Mouse (Mus musculus) layer of hippocampus, postnatal 14 days (tissue): ENCODE measurements around the gene Eya2. TPM values are rescaled to one million over a fixed set of nuclear protein-coding genes. Genes with fewer than 3 reads are reported as not detected.

Experiments used
- DNase-seq, 2 experiments: peaks; one replicate each; pipeline ENCODE4 v3.0.0; 2021 to 2022; ENCODE audit warnings: low spot score in 2 of 2, mixed read lengths in 1 of 2
- total RNA-seq, 2 experiments: library from RNA; stranded (reverse); gene quantifications; 2 replicates each; pipeline ENCODE4 v1.2.3; 2021

The Eya2 gene
- total RNA-seq, 2 experiments from 2014 or later, result 3.4 to 5.6 TPM

DNA sequence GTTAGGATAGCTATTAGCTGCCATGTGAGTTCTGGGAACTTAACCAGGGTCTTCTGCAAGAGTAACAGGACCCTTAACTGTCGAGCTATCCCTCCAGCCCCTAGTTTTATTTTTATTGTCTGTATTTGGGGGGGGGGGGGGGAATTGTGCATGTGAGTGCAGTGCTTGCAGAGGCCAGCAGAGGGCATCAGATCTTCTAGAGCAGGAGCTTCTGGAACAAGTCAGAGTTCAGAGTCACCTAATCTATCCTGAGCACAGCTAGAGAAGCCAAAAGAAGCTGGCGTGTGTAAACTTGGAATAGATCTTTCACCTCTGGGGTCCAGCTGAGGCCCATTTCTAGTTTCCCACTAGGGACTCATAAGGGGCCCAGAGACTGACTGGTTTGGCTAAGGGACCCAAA lies 1.1 kb upstream of the Eya2 start:
- DNase-seq, result no peak

DNA sequence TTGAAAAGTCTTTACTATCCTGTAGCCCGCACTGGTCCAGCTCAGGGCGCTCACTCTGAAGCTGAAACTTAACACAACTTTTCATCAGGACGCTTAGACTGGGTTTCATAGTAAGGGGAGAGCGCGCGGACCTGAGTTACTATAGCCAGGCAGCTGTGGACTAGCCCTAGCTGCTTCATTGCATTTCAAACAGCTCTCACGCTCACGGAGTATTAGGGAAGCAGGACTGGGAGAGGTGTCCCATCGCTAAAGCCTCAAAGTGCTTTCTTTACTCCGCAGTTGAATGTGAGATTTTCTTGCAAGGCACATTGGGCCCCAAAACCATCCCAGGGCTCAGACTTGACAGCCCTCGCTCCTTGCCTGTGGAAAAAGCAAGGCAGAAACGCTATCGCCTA lies 841 bp downstream of the Eya2 start:
- no peak for DNase-seq

DNA sequence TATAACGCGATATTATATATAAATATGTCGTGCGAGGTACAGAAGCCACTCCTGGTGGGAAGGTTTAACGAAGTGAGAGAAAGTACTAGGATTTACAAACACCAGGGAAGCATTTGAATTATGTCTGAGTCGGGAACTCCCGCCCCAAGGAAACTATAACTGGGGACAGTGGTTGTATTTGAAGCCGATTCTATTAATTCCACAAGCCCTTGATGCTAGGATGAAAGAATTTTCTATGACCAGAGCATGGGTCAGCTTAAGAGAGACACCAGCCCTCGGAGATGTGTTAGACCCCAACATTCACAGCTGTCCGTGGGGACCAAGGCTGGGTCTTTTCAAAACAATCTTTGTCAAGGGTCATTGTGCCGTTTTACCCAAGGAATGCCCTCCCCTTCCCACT lies 1.3 kb downstream of the Eya2 start:
- DNase-seq, result no peak

DNA sequence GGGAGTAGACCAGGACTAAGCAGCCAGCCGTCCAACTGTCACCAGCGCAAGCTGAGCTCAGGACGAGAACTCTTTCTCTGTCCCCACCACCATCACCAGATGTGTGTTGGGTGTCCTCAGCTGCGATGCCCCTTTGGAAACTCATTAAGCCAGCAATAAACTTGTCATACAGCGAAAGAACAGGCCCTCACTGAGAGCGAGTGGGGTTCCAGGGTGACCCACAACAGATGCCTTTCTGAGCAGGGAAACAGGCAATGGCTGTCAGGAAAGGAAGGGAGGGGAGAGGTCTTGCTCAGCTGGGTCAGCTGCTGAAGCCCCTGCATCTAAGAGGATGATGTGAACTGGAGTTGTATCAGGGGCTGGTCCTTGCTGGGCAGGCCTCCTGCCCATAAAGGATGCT lies 2.7 kb downstream of the Eya2 start:
- DNase-seq, result no peak

DNA sequence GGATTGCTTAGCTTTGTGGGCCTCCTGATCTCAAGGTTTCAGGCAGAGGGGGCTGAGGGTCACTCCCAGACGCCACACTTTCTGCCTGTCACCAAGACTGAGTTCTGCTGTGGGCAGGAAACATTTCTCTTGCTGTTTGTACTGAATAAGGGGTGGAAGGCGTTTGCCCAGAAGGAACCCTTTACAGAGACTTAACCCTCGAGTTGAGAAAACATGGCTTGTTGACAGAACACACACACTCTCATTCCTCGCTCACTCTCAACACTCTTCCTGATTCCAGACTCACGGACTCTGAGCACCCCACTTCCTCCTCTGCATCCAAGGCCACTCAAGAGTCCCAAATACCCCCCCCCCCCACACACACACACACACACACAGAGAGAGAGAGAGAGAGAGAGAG lies 3.3 kb downstream of the Eya2 start:
- no peak for DNase-seq

DNA sequence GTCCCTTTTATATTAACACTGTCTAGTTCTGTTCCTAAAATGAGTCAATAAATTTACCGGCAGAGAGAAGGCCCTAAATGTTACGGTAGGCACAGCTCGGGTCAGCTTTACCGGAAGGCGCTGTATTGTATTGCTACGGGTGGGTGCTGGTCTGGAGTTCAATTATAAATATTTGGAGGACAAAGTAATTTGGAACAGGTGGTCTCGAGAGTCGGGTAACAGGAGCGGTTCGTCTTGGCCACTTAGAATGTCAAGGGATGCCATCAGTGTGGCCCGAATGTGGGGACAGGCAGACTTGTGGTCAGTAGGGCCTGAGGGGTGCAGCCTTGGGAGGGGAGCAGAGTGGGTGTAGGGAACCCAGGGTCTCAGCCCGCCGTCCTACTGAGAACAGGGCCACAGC lies 4.7 kb downstream of the Eya2 start:
- no peak for DNase-seq

DNA sequence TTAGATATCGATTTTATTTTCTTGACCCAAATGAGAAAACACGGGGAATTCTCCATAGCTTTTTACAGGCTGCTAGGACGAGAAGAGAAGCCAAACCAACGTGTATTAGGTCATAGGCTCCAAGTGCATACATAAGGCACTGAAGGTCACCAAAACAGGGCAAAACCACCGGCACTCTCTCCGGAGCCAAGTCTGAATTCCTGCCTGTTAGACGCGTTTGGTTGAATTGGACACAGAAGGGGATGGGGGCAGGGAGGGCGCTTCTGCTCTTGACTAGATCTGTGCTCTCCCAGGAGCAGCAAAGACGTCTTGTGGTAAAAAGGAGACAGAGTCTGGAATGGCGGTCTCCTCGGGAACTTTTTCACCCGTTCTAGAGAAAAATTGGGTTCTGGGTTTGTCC lies 6.1 kb downstream of the Eya2 start:
- no peak for DNase-seq

DNA sequence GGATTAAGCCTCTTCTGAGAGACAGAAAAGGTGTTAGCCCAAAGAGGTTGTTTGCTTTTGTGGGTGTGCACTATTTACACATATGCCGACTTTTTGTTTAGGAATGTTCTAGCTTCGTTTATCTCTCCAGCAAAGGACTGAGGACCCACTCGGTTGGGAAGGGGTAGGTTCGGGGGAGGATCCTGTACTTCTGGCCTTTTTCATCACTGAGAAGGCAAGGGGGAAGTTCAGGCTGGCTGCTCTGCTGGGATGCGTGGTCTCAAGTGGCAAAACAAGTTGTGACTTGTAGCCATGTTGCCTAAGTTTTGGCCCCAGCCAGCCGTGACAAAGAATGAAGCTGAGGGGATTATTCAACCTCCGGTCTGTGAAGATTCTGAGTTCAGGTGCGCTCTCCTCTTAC lies 6.8 kb downstream of the Eya2 start:
- DNase-seq, result no peak

DNA sequence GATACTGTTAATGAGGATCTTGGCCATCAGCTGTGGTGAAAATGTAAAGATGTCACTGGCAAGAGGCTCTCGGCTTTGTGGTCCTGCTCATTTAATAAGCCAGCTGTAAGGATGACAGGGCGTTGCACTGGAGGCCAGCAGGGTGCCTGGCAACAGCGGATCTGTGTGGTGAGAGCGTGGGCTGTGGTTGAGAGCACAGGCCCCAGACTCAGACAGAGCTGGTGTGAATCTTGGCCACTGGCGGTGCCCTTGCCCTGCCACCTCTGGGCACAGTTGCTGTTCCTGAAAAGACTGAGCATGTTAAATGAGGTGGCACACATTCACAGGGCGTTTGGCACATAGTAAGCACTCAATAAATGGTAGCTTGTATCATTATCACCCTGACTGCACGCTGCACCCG lies 8.9 kb downstream of the Eya2 start:
- DNase-seq, result no peak

DNA sequence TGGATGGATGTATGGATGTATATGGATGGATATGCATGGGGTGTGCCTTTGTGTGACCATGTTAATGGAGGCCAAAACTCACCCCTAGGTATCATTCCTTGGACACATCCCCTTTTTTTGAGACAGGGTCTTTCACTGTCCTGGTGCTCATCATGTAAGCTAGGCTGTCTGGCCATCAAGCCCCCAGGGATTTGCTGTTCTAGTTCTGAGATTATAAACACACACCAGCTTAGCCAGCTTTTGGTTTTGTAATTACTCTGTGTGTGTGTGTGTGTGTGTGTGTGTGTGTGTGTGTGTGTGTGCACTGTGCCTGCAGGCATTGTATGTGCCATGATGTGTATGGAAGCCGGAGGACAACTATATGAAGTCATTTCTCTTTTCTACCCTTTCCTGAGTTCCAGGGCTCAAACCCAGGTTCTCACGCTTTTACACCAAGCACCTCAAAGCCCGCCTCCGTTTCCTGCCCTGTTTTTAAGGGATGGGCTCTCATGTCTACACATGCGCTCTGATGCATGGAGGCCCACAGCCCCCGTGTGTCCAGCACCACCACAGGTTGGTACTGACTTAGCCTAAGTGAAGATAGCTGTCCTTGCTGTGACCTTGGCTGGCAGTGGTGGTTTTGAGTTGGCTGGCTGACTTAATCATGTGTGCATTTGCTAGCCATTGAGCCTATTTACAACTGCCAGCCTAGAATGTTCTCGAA lies 16.9 kb downstream of the Eya2 start:
- no peak for DNase-seq

DNA sequence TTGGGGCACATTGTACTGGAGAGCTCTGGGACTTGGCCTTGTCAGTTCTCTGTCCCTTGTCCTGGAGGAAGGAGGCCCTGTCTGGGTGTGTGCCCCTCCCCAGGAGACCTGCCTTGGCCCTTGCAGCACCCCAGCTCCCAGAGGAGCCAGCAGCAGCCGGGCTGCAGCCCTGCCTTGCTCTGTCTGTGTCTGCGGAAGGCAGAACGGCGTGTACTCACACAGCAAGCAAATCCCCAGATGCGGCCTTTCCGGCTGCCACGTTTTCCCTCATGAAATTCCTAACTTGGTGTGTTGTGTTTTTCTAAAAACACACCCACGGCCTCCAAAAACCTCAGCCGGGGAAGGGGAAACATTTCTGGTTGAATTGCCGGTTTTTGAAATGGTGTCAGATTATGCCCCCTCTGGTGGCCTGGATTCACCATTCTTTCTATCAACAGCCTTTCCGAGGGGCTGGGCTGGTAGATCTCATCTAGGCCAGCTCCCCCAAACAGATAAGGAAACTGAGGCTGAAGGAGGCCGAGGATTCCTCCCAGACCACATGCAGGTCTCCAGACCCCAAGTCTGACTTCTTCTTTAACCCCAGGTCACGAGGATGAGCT lies 19.0 kb downstream of the Eya2 start:
- peak; percentile 36 to 47 for DNase-seq

DNA sequence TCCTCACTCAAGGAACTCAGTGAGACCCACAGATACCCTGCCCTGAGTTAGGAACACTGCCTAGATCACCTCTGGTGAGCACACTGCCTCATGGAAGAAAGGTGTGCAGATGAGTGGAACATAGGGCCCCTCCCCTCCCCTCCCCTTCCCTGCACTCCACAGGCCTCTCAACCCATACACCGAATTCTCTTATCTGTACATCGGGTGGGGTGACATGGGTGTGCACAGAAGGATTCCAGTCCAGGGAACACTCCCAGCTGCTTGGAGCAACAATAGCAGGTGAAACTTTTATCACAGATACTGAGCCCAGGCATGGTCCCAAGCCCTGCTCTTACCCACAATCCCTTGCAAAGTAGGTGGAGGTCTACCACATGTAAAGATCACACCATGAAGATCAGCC lies 26.7 kb downstream of the Eya2 start:
- DNase-seq, result no peak

DNA sequence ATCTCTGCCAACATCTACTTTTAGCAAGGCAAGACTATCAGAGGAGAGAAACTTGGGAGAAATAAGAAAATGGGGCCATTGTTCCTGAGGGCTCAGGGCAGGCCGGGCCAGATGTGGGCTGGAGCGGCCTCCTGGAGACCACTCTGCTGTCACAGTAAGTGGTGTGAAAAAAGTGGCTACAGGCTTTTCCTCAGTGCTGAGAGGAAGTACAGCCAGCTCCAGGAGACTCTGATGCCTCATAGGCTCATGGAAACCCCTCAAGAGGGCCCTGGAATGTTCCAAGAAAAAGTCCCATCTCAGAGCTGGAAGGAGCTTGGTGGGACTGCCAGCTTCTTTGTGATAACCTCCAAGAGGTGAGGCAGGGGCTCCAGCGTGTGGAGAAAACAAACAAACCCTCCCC lies 27.8 kb downstream of the Eya2 start:
- no peak for DNase-seq

DNA sequence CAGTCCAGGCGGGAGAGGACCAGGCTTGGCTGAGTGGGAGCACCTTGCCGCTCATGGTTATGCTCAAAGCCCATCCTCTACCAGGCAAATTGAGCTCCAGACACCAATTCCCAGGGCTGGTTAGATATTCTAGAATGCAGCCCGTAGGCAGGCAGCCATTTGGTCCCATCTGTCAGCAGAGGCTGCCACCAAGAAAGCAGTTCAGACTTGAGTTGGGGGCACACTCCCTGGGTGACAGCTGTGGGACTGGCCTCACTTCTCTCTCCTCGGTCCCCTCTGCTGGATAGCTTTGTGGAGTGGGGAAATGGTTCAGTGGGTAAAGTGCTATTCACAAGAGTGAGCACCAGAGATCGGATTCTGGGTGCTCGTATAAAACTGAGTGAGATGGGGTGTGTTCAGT lies 32.0 kb downstream of the Eya2 start:
- peak in 1 of 2 experiments; percentile 12 for DNase-seq

DNA sequence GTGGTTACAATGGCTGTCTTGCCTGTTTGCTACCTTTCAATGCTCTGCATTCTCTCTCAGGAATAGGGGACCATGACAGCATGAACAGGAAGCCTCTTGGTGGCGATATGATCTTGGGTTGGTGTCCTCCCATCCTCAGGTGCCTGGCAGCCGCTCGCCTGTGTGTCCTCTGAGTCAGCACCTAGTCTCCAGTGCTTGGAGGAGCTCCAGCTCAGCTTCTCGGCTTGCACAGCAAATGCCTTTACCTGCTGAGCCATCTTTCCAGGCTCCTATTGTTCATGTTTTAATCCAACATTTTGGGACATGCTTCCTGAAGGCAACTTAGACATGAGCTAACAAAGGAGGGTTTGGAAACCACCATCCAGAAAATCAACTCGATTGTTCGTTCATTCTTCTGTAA lies 33.1 kb downstream of the Eya2 start:
- no peak for DNase-seq

DNA sequence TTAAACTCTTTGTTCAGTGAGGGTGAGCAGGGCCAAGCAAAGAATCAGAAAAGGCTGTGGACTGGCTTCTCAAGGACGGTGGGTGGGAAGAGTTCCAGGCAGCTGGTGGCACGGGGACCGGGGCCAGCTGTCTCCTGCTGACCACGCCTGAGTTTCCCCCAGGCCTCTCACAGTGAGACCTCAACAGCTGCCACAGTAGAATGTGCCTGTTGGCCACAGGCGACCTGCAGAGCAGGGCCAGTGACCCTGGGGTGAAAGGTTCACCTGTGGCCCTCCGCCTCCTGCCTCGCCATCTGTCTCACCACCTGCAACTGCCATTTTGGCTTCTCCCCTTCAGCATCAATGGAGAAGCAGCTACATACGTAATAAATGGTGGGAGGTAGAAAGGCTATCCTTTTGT lies 35.1 kb downstream of the Eya2 start:
- DNase-seq, result no peak

DNA sequence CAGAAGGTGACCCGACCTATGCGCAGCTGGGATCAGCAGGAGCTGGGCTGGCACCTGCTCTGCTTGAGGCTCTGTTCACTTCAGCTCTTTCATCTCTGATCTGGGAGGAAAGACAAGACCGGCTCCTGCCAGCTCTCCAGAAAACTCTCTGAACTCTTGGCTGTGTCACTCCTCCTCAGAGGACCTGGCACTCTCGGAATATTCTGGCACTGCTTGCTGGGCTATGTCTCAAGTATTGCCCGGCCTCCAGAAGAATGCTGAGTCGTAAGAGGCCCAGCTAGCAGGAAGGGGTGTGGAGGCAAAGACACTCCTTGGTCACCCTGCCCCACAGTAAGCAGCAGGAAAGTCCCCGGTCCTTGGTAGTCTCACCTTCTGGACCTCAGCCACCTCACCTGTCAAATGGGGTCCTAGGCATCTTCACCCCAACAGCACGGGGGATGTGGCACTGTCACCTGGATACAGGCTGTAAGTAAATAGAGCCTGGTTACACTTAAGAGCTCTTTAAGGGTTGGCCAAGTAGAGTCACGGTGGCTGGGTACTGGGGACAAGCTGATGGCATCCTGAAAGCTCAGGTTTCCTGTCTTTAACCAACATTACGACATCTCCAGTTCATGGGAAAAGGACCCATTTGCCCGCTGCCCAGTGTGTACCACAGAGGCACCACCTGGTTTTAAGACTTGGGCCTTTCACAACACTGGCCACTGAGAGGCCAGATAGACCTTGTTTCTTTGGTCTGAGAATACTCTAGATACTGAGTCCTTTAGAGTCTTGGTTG lies 38.4 kb downstream of the Eya2 start:
- peak in 1 of 2 experiments; percentile 20 for DNase-seq

DNA sequence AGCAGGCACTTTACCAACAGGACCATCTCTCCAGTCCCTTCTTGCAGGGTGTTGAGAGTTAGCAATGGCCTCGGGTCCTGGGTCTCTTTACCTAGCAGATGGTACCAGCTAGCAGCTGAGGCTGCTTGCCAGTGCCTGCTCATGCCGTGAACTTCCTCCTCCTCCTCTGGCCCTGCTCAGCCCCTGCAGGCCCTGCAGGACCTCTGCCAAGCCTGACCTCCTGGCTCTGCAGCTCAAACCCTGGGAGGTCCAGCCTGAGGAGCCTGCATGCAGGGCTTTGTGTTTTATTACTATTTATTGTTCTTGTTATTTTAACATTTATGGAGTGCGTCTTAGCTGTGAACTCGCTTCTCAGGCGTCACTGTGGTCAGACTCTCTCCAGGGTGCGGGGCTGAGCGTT lies 39.6 kb downstream of the Eya2 start:
- DNase-seq, result no peak

DNA sequence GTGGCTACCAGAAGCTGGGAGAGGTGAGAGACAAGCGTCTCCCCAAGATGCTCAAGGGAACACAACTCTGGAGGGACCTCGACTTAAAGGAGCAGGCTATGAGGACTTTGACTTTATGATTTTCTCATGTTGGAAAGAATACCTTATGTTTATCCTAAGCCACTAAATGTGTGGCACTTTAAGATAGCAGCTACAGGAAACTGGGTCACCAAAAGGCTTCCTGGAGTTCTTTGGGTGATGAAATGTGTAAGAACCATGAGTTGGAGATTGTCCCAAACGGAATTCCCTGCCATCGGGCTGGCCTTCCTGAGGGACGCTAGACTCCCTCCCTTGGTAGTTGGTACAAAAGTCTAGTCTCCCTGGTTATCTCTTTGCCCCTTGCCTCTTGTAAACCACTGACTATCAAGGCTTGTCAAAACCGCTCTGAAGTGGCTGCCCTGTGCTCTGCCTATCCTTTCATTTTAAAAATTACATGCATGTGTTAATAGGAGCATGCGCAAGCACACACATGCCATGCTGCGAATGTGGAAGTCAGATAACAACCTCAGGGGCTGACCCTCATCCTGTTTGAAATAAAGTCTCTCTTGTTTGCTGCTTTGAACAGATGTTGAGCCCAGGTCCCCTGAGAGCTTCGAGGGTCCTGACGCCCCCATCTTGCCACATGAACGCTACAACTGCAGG lies 44.4 kb downstream of the Eya2 start:
- DNase-seq, result no peak

DNA sequence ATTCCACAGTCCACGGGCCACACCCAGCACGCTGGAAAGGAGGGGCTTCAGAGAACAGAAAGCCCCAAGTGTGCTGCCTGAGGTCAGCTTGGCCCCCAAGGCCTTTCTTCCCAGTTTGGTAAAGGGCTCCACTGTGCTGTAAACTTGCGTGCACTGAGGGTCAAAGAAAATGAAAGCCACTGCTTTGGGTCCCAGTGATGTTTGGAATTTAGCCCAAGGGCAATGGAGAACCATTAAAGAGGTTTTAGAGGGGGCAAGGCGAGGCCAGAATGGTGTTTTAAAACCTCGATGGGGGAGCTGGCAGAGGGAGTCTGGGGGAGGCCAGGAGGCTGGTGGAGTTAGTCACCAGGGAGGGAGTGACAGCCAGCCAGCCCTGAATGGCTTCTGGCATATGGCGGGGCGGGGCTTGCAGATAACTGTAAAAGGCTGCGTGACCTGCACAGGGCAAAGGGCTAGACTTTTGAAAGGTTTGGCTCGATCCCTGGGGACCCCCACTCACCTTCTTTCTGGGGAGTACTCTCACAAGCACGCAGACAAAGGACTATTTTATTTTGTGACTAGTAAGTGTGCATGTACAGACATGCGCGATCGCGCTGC lies 47.2 kb downstream of the Eya2 start:
- DNase-seq, result no peak

DNA sequence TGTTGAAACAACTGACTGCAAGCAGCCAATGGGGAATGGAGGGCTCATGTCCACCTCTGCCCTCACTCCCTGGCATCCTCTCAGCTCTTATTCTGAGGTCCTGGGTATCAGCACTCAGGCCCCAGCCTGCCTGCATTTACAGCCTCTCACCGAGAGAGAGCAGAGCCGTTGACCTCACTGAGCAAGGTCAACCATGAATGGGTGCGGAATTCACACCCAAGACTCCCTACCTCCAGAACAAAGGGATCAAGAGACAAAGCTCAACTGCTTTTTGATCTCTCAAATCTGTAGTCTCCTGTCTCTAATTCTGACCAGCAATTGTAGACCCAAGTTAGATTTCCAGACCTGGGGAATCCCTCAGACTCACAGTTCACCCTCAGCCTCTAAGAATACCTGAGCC lies 48.8 kb downstream of the Eya2 start:
- no peak for DNase-seq

DNA sequence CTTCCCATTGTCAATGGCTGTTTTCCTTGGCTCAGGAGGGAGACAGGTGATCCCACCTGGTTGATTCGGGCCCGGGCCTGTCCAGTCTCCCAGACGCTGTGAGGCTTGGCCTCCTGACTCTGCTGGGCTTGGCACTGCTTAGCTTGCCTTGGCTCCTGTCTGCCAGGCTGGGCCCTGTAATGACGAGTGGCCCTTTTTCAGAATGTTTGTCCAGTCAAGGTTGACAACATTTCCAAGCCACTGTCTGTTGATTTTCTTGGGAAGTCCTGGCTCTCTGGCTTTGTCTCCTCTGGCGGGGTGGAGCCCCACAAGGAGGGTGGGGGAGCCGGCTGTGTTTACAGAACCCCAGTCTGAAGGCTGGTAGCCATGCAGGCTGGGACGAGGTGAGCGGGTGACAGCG lies 49.2 kb downstream of the Eya2 start:
- no peak for DNase-seq
